Mouse (Mus musculus): ENCODE data around the gene Ralb. TPM values are rescaled to one million over a fixed set of nuclear protein-coding genes. Genes with fewer than 3 reads are reported as not detected.

Gene Ralb
- total RNA-seq, 2 experiments from 2014 or later = 6.7 to 7.8 TPM

DNA sequence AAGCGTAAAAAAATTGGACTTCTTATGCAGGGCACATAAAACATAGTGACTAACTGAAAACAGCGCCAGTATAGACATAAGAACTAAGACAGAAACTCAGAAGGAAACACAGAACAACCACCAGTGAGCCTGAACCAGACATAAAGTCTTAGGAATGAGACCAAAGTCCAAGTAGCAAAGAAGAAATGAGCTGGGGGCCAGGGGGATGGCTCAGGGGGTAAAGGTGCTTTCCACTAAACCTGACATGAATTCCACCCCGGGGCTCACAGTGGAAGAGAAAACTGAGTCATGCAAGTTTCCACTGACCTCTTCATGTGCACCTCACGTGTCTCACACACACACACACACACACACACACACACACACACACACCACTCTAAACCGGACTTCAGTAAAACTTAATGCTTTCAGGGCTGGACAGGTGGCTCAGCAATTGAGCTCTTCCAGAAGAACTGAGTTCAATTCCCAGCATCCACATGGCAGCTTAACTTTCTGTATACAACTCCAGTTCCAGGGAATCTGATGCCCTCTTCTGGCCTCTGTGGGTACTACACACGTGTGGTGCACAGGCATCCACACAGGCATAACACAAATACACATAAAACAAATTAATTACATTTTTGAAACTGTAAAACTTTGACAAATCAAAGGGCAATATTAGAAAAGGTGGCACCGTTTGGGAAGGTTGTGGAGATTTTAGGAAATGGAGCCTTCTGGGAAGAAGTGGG is 23.2 kb downstream of the Ralb start:
- peak; percentile 46 for TF ChIP-seq CTCF (IDR thresholded peaks at IDR 0.05)
- intact Hi-C loops (cut with DNase I) = no loop called here

DNA sequence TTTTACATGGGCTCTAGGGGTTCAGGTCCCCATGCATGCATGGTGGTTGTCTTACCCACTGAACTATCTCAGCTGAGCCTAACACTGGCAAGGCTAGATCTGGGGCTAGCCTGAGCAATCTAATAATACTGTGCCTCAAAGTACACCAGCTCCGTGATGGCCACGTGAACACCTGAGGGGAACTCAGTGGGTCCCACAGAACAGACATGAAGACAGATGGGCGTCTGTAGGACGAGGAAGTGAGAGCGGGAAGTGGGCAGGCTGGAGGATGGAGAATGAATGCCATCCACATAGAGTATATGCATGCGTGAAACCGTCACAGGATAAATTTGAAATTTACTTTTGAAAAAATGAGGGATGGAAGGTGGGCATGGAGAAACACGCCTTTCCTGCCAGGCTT is 23.9 kb downstream of the Ralb start:
- TF ChIP-seq CTCF (IDR thresholded peaks at IDR 0.05) = no peak
- no peak overlapping the region for H3K4me3 ChIP-seq
- DNase-seq = no peak
- H3K27ac ChIP-seq = no peak overlapping the region
- intact Hi-C loops (cut with DNase I) = no loop called here

More for the DNA sequence above, 23.2 kb downstream of the Ralb start:
- H3K4me3 ChIP-seq = no peak overlapping the region
- no peak overlapping the region for H3K27ac ChIP-seq
- DNase-seq = no peak

- no peak for TF ChIP-seq CTCF (IDR thresholded peaks at IDR 0.05)
- H3K27ac ChIP-seq = no peak overlapping the region
- DNase-seq = no peak
- intact Hi-C loops (cut with DNase I) = no loop called here
- H3K4me3 ChIP-seq = no peak overlapping the region
Measured at GRCm38 (mm10) chr1:119479641-119480040, 25.0 kb downstream of the Ralb start.

DNA sequence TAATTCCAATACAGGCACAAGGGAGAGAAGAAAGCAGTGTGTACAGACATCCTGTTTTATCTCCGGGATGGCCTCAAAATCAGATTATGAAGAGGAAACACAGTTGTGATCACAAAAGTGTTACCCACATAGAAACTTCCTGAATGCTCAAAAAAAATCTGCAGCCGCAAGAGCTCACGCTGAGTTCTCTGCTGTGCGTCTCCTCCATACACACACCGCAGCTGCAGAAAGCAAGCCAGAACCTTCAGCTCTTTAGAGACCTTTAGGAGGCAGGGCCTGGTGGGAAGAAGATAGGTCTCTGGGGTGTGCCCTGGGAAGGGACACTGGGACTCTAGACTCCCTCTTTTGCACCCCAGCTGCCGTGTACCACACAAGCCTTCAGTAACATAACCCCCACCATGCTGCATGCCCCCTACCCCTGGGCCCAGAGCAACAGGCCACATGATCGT is 27.7 kb downstream of the Ralb start:
- Histone ChIP-seq H3K27ac (no peak overlapping the region), H3K4me3 (no peak overlapping the region)
- intact Hi-C loops (cut with DNase I) = no loop called here
- TF ChIP-seq CTCF (IDR thresholded peaks at IDR 0.05) = no peak
- no peak for DNase-seq

- DNase-seq = no peak
- H3K4me3 ChIP-seq = no peak overlapping the region
- intact Hi-C loops (cut with DNase I) = loop anchor here (5.0 kb wide), 1 partner anchor 48 kb away; no protein-coding TSS in a partner anchor
- TF ChIP-seq CTCF (IDR thresholded peaks at IDR 0.05) = no peak
- no peak overlapping the region for H3K27ac ChIP-seq
Measured at GRCm38 (mm10) chr1:119474671-119475070, 29.9 kb downstream of the Ralb start.

GRCm38 (mm10) chr1:119472648-119473047 is 31.9 kb downstream of the Ralb start:
- intact Hi-C loops (cut with DNase I) = loop anchor here (5.0 kb wide), 1 partner anchor 50 kb away; no protein-coding TSS in a partner anchor
- Histone ChIP-seq H3K27ac (no peak overlapping the region), H3K4me3 (no peak overlapping the region)
- no peak for DNase-seq
- no peak for TF ChIP-seq CTCF (IDR thresholded peaks at IDR 0.05)

DNA sequence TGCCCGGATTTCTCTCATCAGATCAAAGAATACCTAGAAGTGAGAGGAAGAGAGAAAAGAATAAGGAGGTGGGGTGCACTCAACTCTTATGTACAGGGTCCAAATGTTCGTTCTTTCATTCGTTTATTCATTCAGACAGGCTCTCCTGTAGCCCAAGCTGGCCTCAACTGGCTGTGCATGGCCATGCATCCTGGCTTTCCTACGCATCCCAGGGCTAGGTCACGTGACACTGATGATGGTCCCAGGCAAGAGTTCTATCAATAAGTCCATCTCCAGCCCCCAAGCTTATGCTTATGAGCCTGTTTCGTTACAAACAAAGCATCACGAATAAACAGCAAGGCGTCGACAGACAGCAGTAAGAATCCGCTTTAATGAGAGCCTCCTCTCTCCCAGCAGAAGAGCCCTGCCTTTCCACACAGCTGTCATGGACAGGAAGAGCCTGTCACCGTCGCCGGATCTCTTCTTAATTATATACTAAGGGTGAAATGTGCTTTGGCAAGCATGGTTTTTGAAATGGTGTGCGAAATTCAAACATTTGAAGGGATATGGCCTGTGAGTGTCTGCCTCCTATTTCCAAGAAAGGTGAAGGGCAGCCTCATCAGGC is 32.7 kb downstream of the Ralb start:
- intact Hi-C loops (cut with DNase I) = loop anchor here (5.0 kb wide), 1 partner anchor 50 kb away; no protein-coding TSS in a partner anchor
- no peak for DNase-seq
- no peak overlapping the region for H3K4me3 ChIP-seq
- no peak overlapping the region for H3K27ac ChIP-seq
- no peak for TF ChIP-seq CTCF (IDR thresholded peaks at IDR 0.05)

DNA sequence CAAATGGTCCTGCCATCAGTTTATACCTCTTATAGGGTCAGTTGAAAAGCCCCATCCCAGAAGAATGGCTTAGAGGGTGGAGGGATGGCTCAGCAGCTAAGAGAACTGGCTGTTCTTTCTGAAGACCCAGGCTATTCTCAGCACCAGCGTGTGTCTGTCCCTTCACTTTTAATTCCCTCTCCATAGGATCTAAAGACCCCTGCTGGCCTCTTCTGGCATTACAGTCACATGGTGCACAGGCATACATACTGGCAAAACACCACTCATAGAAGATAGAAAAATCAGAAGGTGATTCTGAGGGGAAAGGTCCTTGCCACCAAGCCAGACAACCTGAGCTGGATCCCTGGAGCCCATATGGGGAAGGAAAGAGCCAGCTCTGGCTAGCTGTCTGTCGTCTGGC is 41.2 kb downstream of the Ralb start:
- peak; percentile 66 for DNase-seq
- no peak overlapping the region for H3K27ac ChIP-seq
- TF ChIP-seq CTCF (IDR thresholded peaks at IDR 0.05) = peak; percentile 69
- intact Hi-C loops (cut with DNase I) = no loop called here
- H3K4me3 ChIP-seq = no peak overlapping the region

- intact Hi-C loops (cut with DNase I) = no loop called here
Measured at GRCm38 (mm10) chr1:119460062-119460461, 44.5 kb downstream of the Ralb start.

DNA sequence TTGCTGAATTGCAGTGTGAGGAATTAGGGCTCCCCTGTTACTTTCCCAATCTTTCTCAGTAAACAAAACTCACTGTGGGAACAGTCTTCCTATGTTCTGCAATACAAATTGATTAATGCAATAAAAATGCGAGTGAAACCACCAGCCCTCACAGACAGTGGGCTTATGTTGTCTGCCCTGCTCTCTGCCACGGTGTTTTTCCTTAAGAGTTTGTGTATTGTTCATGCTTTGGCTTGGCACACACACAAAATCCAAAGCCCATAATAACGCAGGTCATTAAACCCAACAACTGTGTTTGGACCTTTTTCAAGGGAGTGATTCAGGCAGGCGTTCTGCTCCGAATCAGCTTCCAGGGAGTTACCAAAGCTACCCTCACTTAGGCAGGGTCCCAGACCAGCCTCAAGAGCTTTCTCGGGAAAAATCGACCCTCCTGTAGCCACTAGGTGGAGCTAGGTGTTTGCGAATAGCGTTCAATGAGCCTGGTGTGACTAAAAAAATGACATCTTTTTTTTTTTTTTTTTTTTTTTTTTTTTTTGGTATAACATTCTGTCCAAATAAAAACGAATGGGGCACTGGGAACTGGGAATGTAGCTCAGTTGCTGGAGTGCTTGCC is 46.5 kb downstream of the Ralb start:
- Histone ChIP-seq H3K4me3 (peak overlapping the region; percentile 55), H3K27ac (0 out of 2 replicates have a peak overlapping the region, but pooled peaks have one; percentile 28)
- intact Hi-C loops (cut with DNase I) = loop anchor here (5.0 to 10.0 kb wide), 3 partner anchors 36 to 557 kb away; partner anchors contain the start of gene Inhbb
- peak; percentile 60 for DNase-seq
- TF ChIP-seq CTCF (IDR thresholded peaks at IDR 0.05) = peak; percentile 74

More at GRCm38 (mm10) chr1:119460062-119460461, 44.5 kb downstream of the Ralb start:
- no peak overlapping the region for H3K4me3 ChIP-seq
- no peak for TF ChIP-seq CTCF (IDR thresholded peaks at IDR 0.05)
- H3K27ac ChIP-seq = no peak overlapping the region
- DNase-seq = no peak

DNA sequence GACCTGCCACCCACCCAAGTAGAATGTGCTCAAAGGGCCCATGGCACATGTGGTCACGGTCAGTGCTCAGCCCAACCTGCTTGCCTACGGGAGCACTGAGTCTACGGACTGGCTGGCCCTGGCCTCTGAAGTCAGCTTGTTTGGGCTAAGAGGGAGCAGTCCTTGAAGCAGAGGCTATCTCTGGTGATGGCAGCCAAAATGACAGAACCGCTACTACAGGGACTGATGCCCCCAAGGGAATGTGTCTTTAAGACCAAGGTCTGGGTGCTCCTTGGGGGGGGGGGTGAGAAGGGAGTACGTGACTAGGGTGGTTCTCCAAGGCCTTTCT is 47.1 kb downstream of the Ralb start:
- intact Hi-C loops (cut with DNase I) = loop anchor here (5.0 to 10.0 kb wide), 3 partner anchors 35 to 557 kb away; partner anchors contain the start of gene Inhbb
- DNase-seq = no peak
- no peak for TF ChIP-seq CTCF (IDR thresholded peaks at IDR 0.05)
- H3K27ac ChIP-seq = no peak overlapping the region
- peak overlapping the region; percentile 49 for H3K4me3 ChIP-seq

DNA sequence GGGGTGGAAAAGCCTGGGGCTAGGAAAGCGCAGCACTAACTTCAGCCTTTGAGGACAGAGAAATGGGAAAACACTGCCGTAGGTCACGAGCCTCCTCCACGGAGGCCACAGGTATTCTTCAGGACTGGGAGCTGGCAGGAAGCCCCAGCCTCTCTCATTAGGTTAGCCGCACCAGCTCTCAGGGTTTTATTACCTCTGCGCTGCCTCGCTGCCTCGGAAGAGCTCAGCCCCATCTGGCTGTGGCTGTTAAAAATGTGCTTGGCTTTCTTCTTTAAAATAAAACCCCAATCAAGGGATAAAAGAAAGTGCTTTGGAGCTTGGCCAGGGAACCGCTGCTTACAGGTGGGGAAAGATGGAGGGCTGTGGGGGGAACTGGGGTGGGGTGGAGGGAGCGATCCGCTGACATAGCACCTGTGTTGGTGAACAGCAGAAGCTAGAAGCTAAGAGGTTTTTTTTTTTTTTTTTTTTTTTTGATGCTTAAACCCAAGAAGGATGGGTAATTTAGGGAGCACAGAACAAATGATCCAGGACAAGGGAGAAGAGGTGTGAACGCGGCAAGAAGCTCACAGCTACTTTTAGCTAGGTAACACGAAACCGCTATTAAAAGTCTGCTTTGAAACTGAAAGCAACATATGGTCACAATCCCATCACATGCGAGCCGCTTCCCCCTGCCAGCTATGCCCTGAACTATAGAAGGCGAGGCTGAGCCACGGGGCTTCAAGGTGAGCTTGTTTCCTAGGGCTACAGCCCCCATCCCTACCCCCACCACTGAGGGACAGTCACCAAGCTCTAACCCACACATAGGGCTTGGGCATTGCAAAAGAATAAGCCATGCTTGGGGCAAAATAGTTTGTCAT is 47.7 kb downstream of the Ralb start:
- H3K4me3 ChIP-seq = peak overlapping the region; percentile 49
- no peak for DNase-seq
- intact Hi-C loops (cut with DNase I) = loop anchor here (5.0 to 10.0 kb wide), 3 partner anchors 35 to 558 kb away; partner anchors contain the start of gene Inhbb
- no peak for TF ChIP-seq CTCF (IDR thresholded peaks at IDR 0.05)
- H3K27ac ChIP-seq = no peak overlapping the region

Measured in gastrocnemius, adult 2 months (tissue).